Mouse (Mus musculus) CH12.LX (cell line): ENCODE measurements around the gene Itsn1. TPM values are rescaled to one million over a fixed set of nuclear protein-coding genes. Genes with fewer than 3 reads are reported as not detected.

Experiments used
- DNase-seq: peaks from one replicate; pipeline ENCODE4 v3.0.0-alpha.2; 2013; ENCODE audit errors: extremely low read depth
- H3K27ac ChIP-seq: 2 replicates; pipeline ENCODE4 v1.5.1; 2012; ENCODE audit warnings: low read depth, mild to moderate bottlenecking, control low read depth, moderate library complexity; ENCODE audit not compliant: insufficient read depth
- H3K27me3 ChIP-seq: replicated peaks from 2 replicates; pipeline ENCODE3; 2012; ENCODE audit warnings: inconsistent platforms
- H3K36me3 ChIP-seq, 2 experiments: replicated peaks in 1 of 2; 2 replicates each; pipeline versions ENCODE3 to v1.6.1; 2012; ENCODE audit warnings: inconsistent platforms in 1 of 2, low read length in 1 of 2, mild to moderate bottlenecking in 1 of 2, mixed read lengths in 1 of 2, moderate library complexity in 1 of 2; ENCODE audit not compliant: control insufficient read depth in 1 of 2, insufficient read depth in 1 of 2
- H3K4me1 ChIP-seq, 2 experiments: 2 replicates each; pipeline ENCODE4 v1.6.1; 2012; ENCODE audit warnings: inconsistent platforms in 1 of 2, moderate library complexity in 1 of 2; ENCODE audit not compliant: insufficient read depth in 2 of 2, control insufficient read depth in 1 of 2
- H3K4me2 ChIP-seq: 2 replicates; pipeline ENCODE4 v1.6.1; 2012; ENCODE audit warnings: low read depth, mild to moderate bottlenecking, control low read depth; ENCODE audit not compliant: poor library complexity, insufficient read depth, severe bottlenecking
- H3K4me3 ChIP-seq, 3 experiments: fragments of 150-350 bp in 1 of 3; sonication (generic) in 1 of 3; replicated peaks in 1 of 3; 2 replicates each; pipeline versions ENCODE3 to v1.5.1; 2011 to 2012; ENCODE audit warnings: low read depth in 2 of 3, low read length in 2 of 3, mild to moderate bottlenecking in 2 of 3, moderate library complexity in 2 of 3, control low read depth in 1 of 3, improper control_type of control experiment in 1 of 3, inconsistent platforms in 1 of 3, mixed read lengths in 1 of 3; ENCODE audit not compliant: poor library complexity in 1 of 3
- H3K79me2 ChIP-seq: replicated peaks from 2 replicates; pipeline ENCODE4 v1.6.1; 2012; ENCODE audit warnings: mild to moderate bottlenecking, moderate library complexity; ENCODE audit not compliant: control insufficient read depth, poor library complexity, insufficient read depth, severe bottlenecking; ENCODE audit errors: extremely low read depth
- H3K9ac ChIP-seq: 2 replicates; pipeline ENCODE4 v1.6.1; 2012; ENCODE audit warnings: low read depth, mild to moderate bottlenecking, control low read depth, moderate library complexity; ENCODE audit not compliant: insufficient read depth
- H3K9me3 ChIP-seq: replicated peaks from 2 replicates; pipeline ENCODE3; 2012; ENCODE audit warnings: low read length, inconsistent platforms, mixed read lengths
- CHD1 ChIP-seq: IDR thresholded peaks from 2 replicates; pipeline ENCODE4 v1.6.1; 2012; ENCODE audit warnings: low read depth, low read length, improper control_type of control experiment, inconsistent platforms
- CHD2 ChIP-seq: IDR thresholded peaks from 2 replicates; pipeline ENCODE4 v1.6.1; 2011; ENCODE audit warnings: low read length, improper control_type of control experiment
- ETS1 ChIP-seq: conservative IDR thresholded peaks from 2 replicates; pipeline ENCODE4 v1.6.1; 2012; ENCODE audit warnings: low read depth, mild to moderate bottlenecking, inconsistent platforms, low read length, improper control_type of control experiment, moderate library complexity
- IRF4 ChIP-seq: IDR thresholded peaks from 2 replicates; pipeline ENCODE4 v1.6.1; 2014; ENCODE audit warnings: low read depth, mild to moderate bottlenecking, inconsistent platforms, low read length, improper control_type of control experiment
- KAT2A ChIP-seq: IDR thresholded peaks from 2 replicates; pipeline ENCODE4 v1.6.1; 2012; ENCODE audit warnings: low read length, improper control_type of control experiment, inconsistent platforms; ENCODE audit not compliant: insufficient replicate concordance
- MAFK ChIP-seq: IDR thresholded peaks from 2 replicates; pipeline ENCODE4 v1.6.1; 2011; ENCODE audit warnings: low read length, improper control_type of control experiment; ENCODE audit not compliant: insufficient replicate concordance
- MAX ChIP-seq: IDR thresholded peaks from 2 replicates; pipeline ENCODE4 v1.6.1; 2011; ENCODE audit warnings: low read length, improper control_type of control experiment
- MAZ ChIP-seq: IDR thresholded peaks from 2 replicates; pipeline ENCODE4 v1.6.1; 2012; ENCODE audit warnings: low read depth, mild to moderate bottlenecking, inconsistent platforms, low read length, improper control_type of control experiment, moderate library complexity
- MEF2A ChIP-seq: IDR thresholded peaks from 2 replicates; pipeline ENCODE4 v1.6.1; 2014; ENCODE audit warnings: low read depth, mild to moderate bottlenecking, inconsistent platforms, low read length, improper control_type of control experiment, borderline replicate concordance
- MXI1 ChIP-seq: IDR thresholded peaks from 2 replicates; pipeline ENCODE4 v1.6.1; 2011; ENCODE audit warnings: mild to moderate bottlenecking, low read depth, low read length, improper control_type of control experiment
- MYC ChIP-seq: IDR thresholded peaks from 2 replicates; pipeline ENCODE4 v1.6.1; 2011; ENCODE audit warnings: low read depth, mild to moderate bottlenecking, improper control_type of control experiment, low read length
- NELFE ChIP-seq: IDR thresholded peaks from 2 replicates; pipeline ENCODE4 v1.6.1; 2011; ENCODE audit warnings: low read depth, low read length, improper control_type of control experiment
- NRF1 ChIP-seq: IDR thresholded peaks from 2 replicates; pipeline ENCODE4 v1.6.1; 2014; ENCODE audit warnings: low read depth, mild to moderate bottlenecking, inconsistent platforms, low read length, improper control_type of control experiment, moderate library complexity
- PAX5 ChIP-seq: IDR thresholded peaks from 2 replicates; pipeline ENCODE4 v1.6.1; 2012; ENCODE audit warnings: low read length, inconsistent platforms, mixed read lengths
- POLR2A ChIP-seq: IDR thresholded peaks from 2 replicates; pipeline ENCODE4 v1.6.1; 2011; ENCODE audit warnings: low read depth, mild to moderate bottlenecking, improper control_type of control experiment, low read length
- ZKSCAN1 ChIP-seq: IDR thresholded peaks from 2 replicates; pipeline ENCODE4 v1.6.1; 2012; ENCODE audit warnings: low read depth, inconsistent platforms, low read length, improper control_type of control experiment, borderline replicate concordance
- ZNF384 ChIP-seq: IDR thresholded peaks from 2 replicates; pipeline ENCODE4 v1.6.1; 2012; ENCODE audit warnings: low read depth, low read length, improper control_type of control experiment, inconsistent platforms
- dilution Hi-C: fragments of 300-500 bp; cut with MboI; formaldehyde crosslinking; loops from 2 replicates; pipeline ENCODE4 v1.14.3; 2020; ENCODE audit warnings: low sequenced_read_pairs; ENCODE audit not compliant: extremely low pct_unique_long_range_greater_than_20kb, extremely low pct_ligation_motif_present
- in situ Hi-C: fragments of 300-500 bp; cut with MboI; formaldehyde crosslinking; loops from 3 replicates; pipeline ENCODE4 v1.14.3; 2019; ENCODE audit warnings: low sequenced_read_pairs, low pct_ligation_motif_present, low pct_unique_long_range_greater_than_20kb, mixed read lengths
- polyA plus RNA-seq: library from polyadenylated mRNA; unstranded; fragments of >175 nt; gene quantifications from 2 replicates; pipeline ENCODE4 v1.2.1, GENCODE M21; 2012; ENCODE audit warnings: low read depth; ENCODE audit not compliant: insufficient read length
- total RNA-seq, 2 experiments: library from RNA; depleted of rRNA; stranded (reverse); fragments of 300-350 nt in 1 of 2; fragments of >200 nt in 1 of 2; gene quantifications; 2 replicates each; pipeline ENCODE4 v1.2.3; 2012 to 2014

Gene Itsn1
- total and polyA plus RNA-seq, 3 experiments: 32.5 to 54.5 (median 46.3) TPM

- H3K4me2 ChIP-seq: no peak overlapping the region
- dilution Hi-C loops: no loop called here
- H3K79me2 ChIP-seq: no peaks in the 10 kb centered on the region
- H3K4me1 ChIP-seq: peaks cover 0 to 49% of the 10 kb centered on the region in 2 experiments; a peak in 2 of 4 replicates
- DNase-seq: no peak
- no peak overlapping the region for H3K27ac ChIP-seq
- H3K36me3 ChIP-seq: peaks cover 33 to 52% of the 10 kb centered on the region in 2 experiments
- no peak overlapping the region for H3K4me3 ChIP-seq
- no peaks in the 10 kb centered on the region for H3K9me3 ChIP-seq
- TF ChIP-seq ZKSCAN1 (no peak), CHD1 (no peak)
- H3K9ac ChIP-seq: no peak overlapping the region
- in situ Hi-C loops: no loop called here
- no peaks in the 10 kb centered on the region for H3K27me3 ChIP-seq
Observed at GRCm38 (mm10) chr16:91859203-91859602, 130.1 kb downstream of the Itsn1 start.

- no peak overlapping the region for H3K4me3 ChIP-seq
- no peak for DNase-seq
- no peaks in the 10 kb centered on the region for H3K79me2 ChIP-seq
- no peak overlapping the region for H3K9ac ChIP-seq
- H3K27ac ChIP-seq: no peak overlapping the region
- no peak overlapping the region for H3K4me2 ChIP-seq
- dilution Hi-C loops: no loop called here
- in situ Hi-C loops: no loop called here
- peaks cover 0 to 49% of the 10 kb centered on the region in 2 experiments; a peak in 2 of 4 replicates for H3K4me1 ChIP-seq
- H3K9me3 ChIP-seq: no peaks in the 10 kb centered on the region
- no peaks in the 10 kb centered on the region for H3K27me3 ChIP-seq
- peaks cover 34 to 52% of the 10 kb centered on the region in 2 experiments for H3K36me3 ChIP-seq
- TF ChIP-seq PAX5: no peak
- no peak for TF ChIP-seq CHD1
- no peak for TF ChIP-seq POLR2A
- TF ChIP-seq CHD2: no peak
- TF ChIP-seq MAFK: no peak
- TF ChIP-seq MXI1: no peak
- TF ChIP-seq ETS1: no peak
- no peak for TF ChIP-seq NRF1
- TF ChIP-seq IRF4: no peak
- TF ChIP-seq MAX: no peak
- no peak for TF ChIP-seq NELFE
- TF ChIP-seq ZNF384: no peak
- no peak for TF ChIP-seq KAT2A
- no peak for TF ChIP-seq MAZ
- no peak for TF ChIP-seq MYC
- TF ChIP-seq MEF2A: no peak
Observed at GRCm38 (mm10) chr16:91859958-91860357, 130.9 kb downstream of the Itsn1 start.
